In the genomic region with DNA sequence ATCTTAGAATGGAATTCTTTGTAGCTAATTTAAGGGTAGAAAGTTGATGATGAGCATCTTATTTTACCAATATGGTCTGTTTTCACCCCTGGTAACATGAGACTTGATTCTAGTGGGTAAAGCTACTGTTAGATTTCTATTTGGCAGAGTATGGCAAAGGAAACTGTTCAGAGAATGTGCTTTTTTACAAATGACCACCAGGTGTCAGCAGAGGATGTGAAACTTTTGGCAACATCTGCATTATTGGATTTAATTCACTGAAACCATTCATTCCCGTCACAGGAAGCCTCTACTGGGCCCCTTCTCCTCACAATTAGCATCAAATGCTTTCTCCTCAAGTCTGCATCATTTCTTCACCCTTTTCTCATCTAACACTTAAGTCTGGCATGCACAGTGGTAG, we compare ENCODE assay signal across 9 mouse cellular contexts.
DNase-seq lines count a peak whose midpoint lies in the region; ATAC-seq and TF ChIP-seq lines count a peak whose summit lies in the region.
"Had no signal": no experiment of that assay in that cellular context is flagged by ENCODE, and none has a peak within 500 bp of the region (broad histone marks: within the 10 kb centered on the region; RNA-seq: fewer than 3 reads in every experiment).

No protein-coding gene starts in this region.

- no peak for ATAC-seq in megakaryocyte progenitor cell, adult 5-6 weeks (replicated peaks; ENCODE audit: poor library complexity)

- no peaks in the 10 kb centered on the region for H3K27me3 ChIP-seq in cerebellum, adult 2 months (ENCODE audit: control insufficient read depth, insufficient read depth, low read length)

- no peak overlapping the region for H3K4me3 ChIP-seq in cerebellum, adult 2 months (replicated peaks; ENCODE audit: insufficient read depth, low read depth, low read length)

- TF ChIP-seq POLR2A in cerebellum, adult 2 months (IDR thresholded peaks at IDR 0.05; ENCODE audit: borderline replicate concordance, insufficient read depth, low read length): no peak

- H3K4me1 ChIP-seq in cerebellum, adult 2 months (ENCODE audit: control insufficient read depth, insufficient read depth, low read length): peaks cover 9% of the 10 kb centered on the region; the same call in 1 of the 2 replicates

- 17% methylated on average over 1 of the region's 1 CpGs for WGBS in cerebellum, adult 2 months

- H3K27ac ChIP-seq in cerebellum, adult 2 months (ENCODE audit: insufficient read depth, low read length): no peak overlapping the region
- H3K27ac ChIP-seq: macrophage had no signal

- TF ChIP-seq CTCF in cerebellum, adult 2 months (IDR thresholded peaks at IDR 0.05; ENCODE audit: borderline replicate concordance, insufficient read depth, low read depth, low read length): peak; percentile 36; the same call in 1 of the 2 replicates

- DNase-seq in cerebellum, adult 2 months: peak in 1 of 2 experiments; percentile 41
- DNase-seq in cerebellum, postnatal 36 days: no peak
- peak; percentile 14 for DNase-seq in layer of hippocampus, adult 11-12 months (ENCODE audit: low spot score)
- DNase-seq in layer of hippocampus, adult 9-11 months: no peak
- DNase-seq in NIH3T3 (ENCODE audit: low read depth): peak; percentile 67
- DNase-seq in kidney, postnatal 36 days: peak; percentile 25 to 29
- DNase-seq in frontal cortex, postnatal 14 days (ENCODE audit: low spot score in 2 of 2): no peak

Comparison
In these comparisons a context has a peak if more than half of its experiments do, and no peak if none do; other contexts are left out.
1. DNase-seq: peak in layer of hippocampus, adult 11-12 months (single experiment), NIH3T3 (single experiment) and kidney, postnatal 36 days (2 of 2); none in cerebellum, postnatal 36 days (0 of 2), layer of hippocampus, adult 9-11 months (single experiment) and frontal cortex, postnatal 14 days (0 of 2).